Mouse (Mus musculus): ENCODE results near the gene Ube2v1. TPM values are rescaled to one million over a fixed set of nuclear protein-coding genes. Genes with fewer than 3 reads are reported as not detected.
"Not testable (repeated sequence)": the region's sequence is repeated elsewhere in the genome, so short reads cannot be mapped to it uniquely, and the experiment has no call there.

Ube2v1 gene
- polyA plus RNA-seq, 1 experiment from 2014 or later, result 340 TPM

GRCm38 (mm10) chr2:167630421-167630820 is 1.5 kb downstream of the Ube2v1 start:
- Histone ChIP-seq H3K9me3 (no peaks in the 10 kb centered on the region), H3K9ac (peak overlapping the region; percentile 97), H3K27me3 (no peaks in the 10 kb centered on the region), H3K4me3 (peak overlapping the region; percentile 88), H3K27ac (replicated peaks) (peak overlapping the region; percentile 64; the same call in 1 of the 2 replicates), H3K36me3 (peaks cover 4% of the 10 kb centered on the region; the same call in 1 of the 2 replicates), H3K4me2 (peak overlapping the region; percentile 93), H3K4me1 (replicated peaks) (peaks cover 70% of the 10 kb centered on the region)
- no peak for ATAC-seq (ENCODE audit: low read depth)
- WGBS, result 74% methylated on average over 5 of the region's 5 CpGs

GRCm38 (mm10) chr2:167629665-167630209 is 2.2 kb downstream of the Ube2v1 start:
- Histone ChIP-seq H3K4me1 (replicated peaks) (peaks cover 77% of the 10 kb centered on the region), H3K36me3 (peaks cover 4% of the 10 kb centered on the region; the same call in 1 of the 2 replicates), H3K27me3 (no peaks in the 10 kb centered on the region), H3K27ac (replicated peaks) (peak overlapping the region; percentile 64), H3K4me2 (peak overlapping the region; percentile 93), H3K9me3 (no peaks in the 10 kb centered on the region), H3K4me3 (peak overlapping the region; percentile 88; the same call in 1 of the 2 replicates), H3K9ac (peak overlapping the region; percentile 97)
- ATAC-seq (ENCODE audit: low read depth), result no peak
- WGBS, result 70% methylated on average over 11 of the region's 11 CpGs

GRCm38 (mm10) chr2:167628872-167629271 is 3.0 kb downstream of the Ube2v1 start:
- H3K9ac ChIP-seq, result peak overlapping the region; percentile 47
- no peaks in the 10 kb centered on the region for H3K9me3 ChIP-seq
- H3K27me3 ChIP-seq, result no peaks in the 10 kb centered on the region
- WGBS, result 47% methylated on average over 4 of the region's 4 CpGs
- peak overlapping the region; percentile 64 for H3K27ac ChIP-seq (replicated peaks)
- H3K36me3 ChIP-seq, result peaks cover 4% of the 10 kb centered on the region; the same call in 1 of the 2 replicates
- peak overlapping the region; percentile 93 for H3K4me2 ChIP-seq
- no peak overlapping the region for H3K4me3 ChIP-seq
- ATAC-seq (ENCODE audit: low read depth), result no peak
- H3K4me1 ChIP-seq (replicated peaks), result peaks cover 74% of the 10 kb centered on the region

- WGBS, result 87% methylated on average over 7 of the region's 7 CpGs
- Histone ChIP-seq H3K27ac (replicated peaks) (no peak overlapping the region), H3K4me2 (no peak overlapping the region), H3K4me3 (no peak overlapping the region), H3K36me3 (peaks cover 4% of the 10 kb centered on the region; the same call in 1 of the 2 replicates), H3K9me3 (no peaks in the 10 kb centered on the region), H3K27me3 (no peaks in the 10 kb centered on the region), H3K4me1 (replicated peaks) (peaks cover 61% of the 10 kb centered on the region), H3K9ac (no peak overlapping the region)
- ATAC-seq (ENCODE audit: low read depth), result no peak
Observed at GRCm38 (mm10) chr2:167627019-167627418, 4.9 kb downstream of the Ube2v1 start.

- 55% methylated on average over 2 of the region's 2 CpGs for WGBS
- peak overlapping the region; percentile 38; the same call in 1 of the 2 replicates for H3K9ac ChIP-seq
- no peak overlapping the region for H3K4me3 ChIP-seq
- H3K36me3 ChIP-seq, result peaks cover 4% of the 10 kb centered on the region; the same call in 1 of the 2 replicates
- H3K27me3 ChIP-seq, result no peaks in the 10 kb centered on the region
- H3K27ac ChIP-seq (replicated peaks), result no peak overlapping the region
- no peak overlapping the region for H3K4me2 ChIP-seq
- no peaks in the 10 kb centered on the region for H3K9me3 ChIP-seq
- ATAC-seq (ENCODE audit: low read depth), result no peak
- peaks cover 65% of the 10 kb centered on the region for H3K4me1 ChIP-seq (replicated peaks)
Observed at GRCm38 (mm10) chr2:167625670-167626069, 6.2 kb downstream of the Ube2v1 start.

- Histone ChIP-seq H3K27me3 (no peaks in the 10 kb centered on the region), H3K9me3 (no peaks in the 10 kb centered on the region), H3K4me3 (no peak overlapping the region), H3K27ac (replicated peaks) (no peak overlapping the region), H3K4me1 (replicated peaks) (peaks cover 53% of the 10 kb centered on the region), H3K4me2 (no peak overlapping the region), H3K36me3 (peaks cover 4% of the 10 kb centered on the region; the same call in 1 of the 2 replicates), H3K9ac (no peak overlapping the region)
- WGBS, result 94% methylated on average over 5 of the region's 6 CpGs
- no peak for ATAC-seq (ENCODE audit: low read depth)
Observed at GRCm38 (mm10) chr2:167624368-167625075, 7.4 kb downstream of the Ube2v1 start.

DNA sequence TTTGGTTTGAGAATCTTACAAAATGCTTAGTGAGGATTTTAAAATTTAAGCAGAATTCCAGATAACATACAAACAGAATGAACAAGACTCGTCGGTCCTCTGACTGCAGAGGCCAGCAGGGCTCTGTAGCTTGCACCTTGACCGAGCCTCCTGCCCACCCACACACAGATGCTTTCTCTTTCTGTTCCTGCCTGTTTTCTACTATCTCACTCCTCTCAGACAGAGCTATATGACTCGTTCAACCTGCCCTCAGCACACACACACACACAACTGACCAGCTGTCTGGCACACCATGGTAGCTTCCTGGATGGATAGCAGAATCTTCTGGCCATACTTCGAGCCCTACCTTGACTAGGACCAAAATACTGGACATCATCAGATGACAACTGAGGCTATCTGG is 8.9 kb downstream of the Ube2v1 start:
- H3K36me3 ChIP-seq, result peaks cover under 1% of the 10 kb centered on the region; the same call in 1 of the 2 replicates
- WGBS, result 85% methylated on average over 5 of the region's 5 CpGs
- no peak overlapping the region for H3K27ac ChIP-seq (replicated peaks)
- no peak overlapping the region for H3K9ac ChIP-seq
- no peak for ATAC-seq (ENCODE audit: low read depth)
- H3K4me2 ChIP-seq, result no peak overlapping the region
- no peaks in the 10 kb centered on the region for H3K27me3 ChIP-seq
- no peak overlapping the region for H3K4me3 ChIP-seq
- H3K4me1 ChIP-seq (replicated peaks), result peaks cover 53% of the 10 kb centered on the region
- no peaks in the 10 kb centered on the region for H3K9me3 ChIP-seq

GRCm38 (mm10) chr2:167622352-167622751 is 9.5 kb downstream of the Ube2v1 start:
- H3K9ac ChIP-seq, result no peak overlapping the region
- 87% methylated on average over 13 of the region's 13 CpGs for WGBS
- no peak overlapping the region for H3K4me2 ChIP-seq

GRCm38 (mm10) chr2:167621255-167622087 is 10.4 kb downstream of the Ube2v1 start:
- no peaks in the 10 kb centered on the region for H3K27me3 ChIP-seq
- no peak overlapping the region for H3K4me3 ChIP-seq
- H3K4me2 ChIP-seq, result no peak overlapping the region
- no peaks in the 10 kb centered on the region for H3K9me3 ChIP-seq
- H3K9ac ChIP-seq, result no peak overlapping the region
- 85% methylated on average over 9 of the region's 9 CpGs for WGBS
- ATAC-seq (ENCODE audit: low read depth), result no peak
- peaks cover 15% of the 10 kb centered on the region for H3K36me3 ChIP-seq
- no peak overlapping the region for H3K27ac ChIP-seq (replicated peaks)
- peaks cover 43% of the 10 kb centered on the region for H3K4me1 ChIP-seq (replicated peaks)

More at GRCm38 (mm10) chr2:167622352-167622751, 9.5 kb downstream of the Ube2v1 start:
- H3K27me3 ChIP-seq, result no peaks in the 10 kb centered on the region
- peaks cover 50% of the 10 kb centered on the region for H3K4me1 ChIP-seq (replicated peaks)
- peaks cover 7% of the 10 kb centered on the region for H3K36me3 ChIP-seq
- H3K9me3 ChIP-seq, result no peaks in the 10 kb centered on the region
- H3K4me3 ChIP-seq, result no peak overlapping the region
- ATAC-seq (ENCODE audit: low read depth), result no peak
- no peak overlapping the region for H3K27ac ChIP-seq (replicated peaks)

DNA sequence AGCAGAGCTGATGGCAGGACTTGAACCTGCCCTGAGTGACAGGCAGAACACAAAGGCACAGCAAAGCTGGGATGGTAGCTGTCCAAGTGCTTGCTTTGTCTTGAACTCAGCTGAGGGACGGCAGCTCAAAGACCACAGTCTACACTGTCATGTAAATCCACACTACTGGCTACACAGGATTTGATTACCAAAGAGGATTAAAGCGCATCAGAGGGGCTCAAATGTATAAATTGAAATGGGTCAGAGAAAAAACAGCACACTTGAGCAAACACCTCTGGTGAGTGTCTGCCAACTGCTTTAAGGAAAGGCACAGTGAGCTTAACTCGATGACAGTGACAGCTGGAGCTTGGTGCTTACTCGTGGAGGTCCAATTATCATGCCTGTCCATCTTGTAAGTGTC is 14.4 kb downstream of the Ube2v1 start:
- no peaks in the 10 kb centered on the region for H3K9me3 ChIP-seq
- peaks cover 55% of the 10 kb centered on the region for H3K36me3 ChIP-seq
- WGBS, result 77% methylated on average over 4 of the region's 4 CpGs
- H3K4me3 ChIP-seq, result no peak overlapping the region
- H3K4me1 ChIP-seq (replicated peaks), result peaks cover 24% of the 10 kb centered on the region
- no peak overlapping the region for H3K9ac ChIP-seq
- ATAC-seq (ENCODE audit: low read depth), result no peak
- no peaks in the 10 kb centered on the region for H3K27me3 ChIP-seq
- H3K4me2 ChIP-seq, result no peak overlapping the region
- no peak overlapping the region for H3K27ac ChIP-seq (replicated peaks)

DNA sequence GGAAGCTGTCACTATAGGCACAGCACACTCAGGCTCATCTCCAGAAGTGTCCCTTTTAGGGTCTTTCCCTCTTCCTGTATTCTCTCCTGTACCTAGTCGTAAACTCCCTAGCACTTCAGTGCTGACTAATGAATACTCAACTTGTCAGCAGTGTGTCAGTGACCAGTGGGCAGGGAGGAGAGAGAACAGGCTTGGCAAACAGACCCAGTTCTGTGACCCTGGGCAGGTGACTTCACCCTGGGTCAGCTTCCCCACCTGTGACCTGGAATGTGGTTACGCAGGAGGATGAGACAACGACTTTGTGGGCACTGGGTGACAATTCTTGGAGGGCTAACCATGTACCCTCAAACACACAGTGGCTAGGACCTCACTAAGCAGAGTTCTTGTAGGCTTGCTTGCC is 14.9 kb downstream of the Ube2v1 start:
- no peak overlapping the region for H3K4me2 ChIP-seq
- H3K27me3 ChIP-seq, result no peaks in the 10 kb centered on the region
- H3K4me1 ChIP-seq (replicated peaks), result peaks cover 24% of the 10 kb centered on the region
- H3K36me3 ChIP-seq, result peaks cover 59% of the 10 kb centered on the region
- no peaks in the 10 kb centered on the region for H3K9me3 ChIP-seq
- H3K27ac ChIP-seq (replicated peaks), result no peak overlapping the region
- H3K9ac ChIP-seq, result no peak overlapping the region
- H3K4me3 ChIP-seq, result no peak overlapping the region
- 91% methylated on average over 3 of the region's 3 CpGs for WGBS
- no peak for ATAC-seq (ENCODE audit: low read depth)

DNA sequence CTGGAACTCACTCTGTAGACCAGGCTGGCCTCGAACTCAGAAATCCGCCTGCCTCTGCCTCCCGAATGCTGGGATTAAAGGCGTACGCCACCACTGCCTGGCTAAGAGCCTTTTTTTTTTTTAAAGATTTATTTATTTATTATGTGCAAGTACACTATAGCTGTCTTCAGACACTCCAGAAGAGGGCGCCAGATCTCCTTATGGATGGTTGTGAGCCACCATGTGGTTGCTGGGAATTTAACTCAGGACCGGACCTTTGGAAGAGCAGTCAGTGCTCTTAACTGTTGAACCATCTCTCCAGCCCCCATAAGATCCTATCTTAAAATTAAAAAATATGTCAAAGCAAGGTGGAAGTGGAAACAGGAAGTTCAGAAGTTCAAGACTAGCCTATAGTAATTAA is 18.6 kb downstream of the Ube2v1 start:
- H3K9ac ChIP-seq; H3K27ac ChIP-seq (replicated peaks); H3K4me3 ChIP-seq; H3K4me2 ChIP-seq; H3K27me3 ChIP-seq; H3K4me1 ChIP-seq (replicated peaks); H3K9me3 ChIP-seq; ATAC-seq (ENCODE audit: low read depth): not testable (repeated sequence)
- H3K36me3 ChIP-seq, result peaks cover 80% of the 10 kb centered on the region
- WGBS, result 97% methylated on average over 7 of the region's 7 CpGs
